Mouse (Mus musculus) thymus, postnatal 25 days (tissue): ENCODE results near the gene Il1r1.
"Not testable (repeated sequence)": the region's sequence is repeated elsewhere in the genome, so short reads cannot be mapped to it uniquely, and the experiment has no call there.

Experiments
- DNase-seq: peaks from one replicate; pipeline ENCODE4 v3.0.0; 2022

Gene Il1r1

DNA sequence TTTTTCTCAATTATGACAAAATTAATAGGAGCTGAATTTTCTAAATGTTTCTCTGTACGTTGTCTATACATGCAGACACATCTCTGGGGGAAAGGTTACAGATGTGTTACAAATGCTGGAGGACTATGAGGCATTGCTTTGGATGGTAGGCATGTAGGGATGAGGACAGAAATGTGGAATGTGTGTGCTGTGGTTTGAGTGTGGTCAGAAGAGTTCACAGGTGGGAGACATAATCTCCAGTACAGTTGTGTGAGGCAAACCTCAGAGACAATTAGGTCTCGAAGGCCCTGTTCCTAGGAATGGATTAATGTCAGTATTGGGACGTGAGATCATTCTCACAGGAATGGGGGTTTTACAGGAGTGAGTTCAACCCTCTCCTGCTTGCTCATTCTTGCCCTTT, 47.3 kb downstream of the Il1r1 start:
- no peak for DNase-seq

DNA sequence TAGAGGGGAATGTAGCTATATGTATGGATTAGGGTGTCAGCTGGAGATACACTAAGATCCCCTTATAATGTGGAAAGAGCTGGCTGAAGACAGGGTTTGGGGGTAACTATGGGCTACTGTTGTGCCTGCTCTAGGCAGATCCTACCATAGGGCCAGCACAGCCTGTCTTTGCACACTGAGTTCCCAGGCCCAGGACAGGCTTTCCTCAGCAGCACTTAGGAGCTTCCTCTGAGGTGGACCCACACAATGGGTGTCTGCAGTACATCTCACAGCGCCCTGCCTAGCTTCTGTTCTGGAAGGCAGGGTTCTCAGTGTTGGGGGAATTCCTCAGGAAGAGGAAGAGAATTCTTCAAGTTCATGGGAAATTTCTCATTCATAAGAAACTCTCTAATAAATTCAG, 48.6 kb downstream of the Il1r1 start:
- DNase-seq = no peak

DNA sequence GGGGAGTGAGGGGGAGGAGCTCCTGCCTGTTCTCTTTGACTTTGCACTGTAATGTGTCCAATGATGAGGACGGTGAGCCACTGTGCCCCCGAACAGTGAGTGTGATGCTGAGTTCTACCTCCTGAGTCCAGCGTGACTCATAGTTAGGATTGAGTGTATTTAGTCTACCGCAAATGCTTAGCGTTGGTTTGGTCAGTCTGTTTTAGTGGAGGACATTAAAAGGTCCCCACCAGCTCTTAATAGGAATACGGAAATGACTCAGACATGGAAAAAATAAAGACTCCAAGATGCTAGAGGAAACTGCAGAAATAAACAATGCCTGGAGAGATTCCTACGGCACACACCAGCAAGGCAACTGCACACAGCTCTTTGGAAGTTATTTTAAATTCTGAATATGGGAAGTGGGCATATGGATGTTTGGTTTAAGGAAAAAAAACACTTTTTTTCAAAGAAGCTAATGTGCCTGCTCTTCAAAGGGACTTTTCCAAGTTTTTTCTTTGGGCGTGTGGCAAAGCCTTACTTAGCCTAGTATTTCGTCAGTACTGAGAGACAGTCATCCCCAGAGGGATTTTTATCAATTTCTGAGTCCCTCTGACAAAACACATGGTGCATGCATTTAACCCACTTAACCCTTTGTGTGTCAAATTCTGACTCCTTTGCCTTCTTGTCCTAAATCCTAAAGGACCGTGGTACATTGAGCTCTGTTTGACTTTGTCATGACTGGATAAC, 50.6 kb downstream of the Il1r1 start:
- no peak for DNase-seq

DNA sequence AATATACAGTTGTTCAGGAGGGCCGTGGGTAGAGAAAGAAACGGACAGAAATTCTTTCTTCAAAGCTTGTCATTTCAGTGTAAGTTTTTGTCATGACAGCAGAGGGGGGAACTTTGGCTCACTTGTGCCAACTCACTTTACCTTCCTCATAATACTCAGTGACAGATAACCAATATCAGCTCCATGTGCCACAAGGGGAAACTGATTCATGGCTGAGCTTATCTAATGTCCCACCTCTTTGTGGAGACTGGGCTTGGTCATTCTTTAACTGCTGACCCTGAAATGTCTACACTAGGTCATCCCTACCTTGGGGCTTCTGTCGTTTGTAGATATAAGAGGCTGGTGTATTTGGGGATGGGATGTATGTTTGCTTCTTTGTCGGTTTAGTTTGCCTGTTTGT, 53.1 kb downstream of the Il1r1 start:
- no peak for DNase-seq

GRCm38 (mm10) chr1:40278720-40279119, 53.8 kb downstream of the Il1r1 start:
- no peak for DNase-seq

GRCm38 (mm10) chr1:40279182-40279743, 54.4 kb downstream of the Il1r1 start:
- DNase-seq = no peak

GRCm38 (mm10) chr1:40281950-40282349, 57.1 kb downstream of the Il1r1 start:
- no peak for DNase-seq

DNA sequence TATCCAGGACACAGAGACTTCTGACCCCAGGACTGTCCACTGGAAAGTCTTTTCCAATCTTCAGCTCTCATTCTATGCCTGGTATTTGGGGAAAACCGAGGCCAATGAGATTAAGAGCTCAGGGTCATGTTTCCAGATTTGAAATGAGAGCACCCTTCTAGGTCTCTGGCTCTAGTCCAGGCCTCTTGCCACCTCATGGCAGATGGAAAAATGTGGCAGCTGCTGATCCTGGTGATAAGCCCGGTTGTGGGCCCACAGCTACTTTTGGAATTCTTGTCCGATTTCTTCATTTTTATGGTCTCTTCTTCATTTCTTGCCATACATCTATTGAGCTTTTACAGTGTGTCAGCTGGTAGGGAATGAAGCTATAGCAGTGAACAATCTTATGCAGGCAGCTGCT, 57.5 kb downstream of the Il1r1 start:
- DNase-seq = no peak

GRCm38 (mm10) chr1:40283995-40284394, 59.1 kb downstream of the Il1r1 start:
- no peak for DNase-seq

GRCm38 (mm10) chr1:40290489-40291255, 65.8 kb downstream of the Il1r1 start:
- peak; percentile 7 for DNase-seq

- no peak for DNase-seq
Observed at GRCm38 (mm10) chr1:40292231-40292630, 67.4 kb downstream of the Il1r1 start.

GRCm38 (mm10) chr1:40293891-40294290, 69.0 kb downstream of the Il1r1 start:
- no peak for DNase-seq

DNA sequence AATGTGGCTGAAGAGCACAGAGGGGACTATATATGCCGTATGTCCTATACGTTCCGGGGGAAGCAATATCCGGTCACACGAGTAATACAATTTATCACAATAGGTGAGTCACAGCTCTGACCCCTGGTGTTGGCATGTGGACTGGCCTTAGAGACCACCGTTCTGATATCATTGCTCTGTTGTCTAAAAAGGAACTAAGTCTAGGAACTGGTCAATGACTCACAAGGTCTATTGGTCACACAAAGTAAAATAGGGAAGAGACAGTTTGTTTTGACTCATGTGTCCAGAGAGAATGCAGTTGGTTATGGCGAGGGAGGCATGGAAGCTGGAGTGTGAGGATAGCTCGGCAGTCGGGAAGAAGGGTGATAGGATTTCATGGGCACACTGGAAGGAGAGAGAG, 69.9 kb downstream of the Il1r1 start:
- DNase-seq = no peak

- DNase-seq = no peak
Observed at GRCm38 (mm10) chr1:40298053-40298452, 73.2 kb downstream of the Il1r1 start.

GRCm38 (mm10) chr1:40303179-40303866, 78.4 kb downstream of the Il1r1 start:
- no peak for DNase-seq

DNA sequence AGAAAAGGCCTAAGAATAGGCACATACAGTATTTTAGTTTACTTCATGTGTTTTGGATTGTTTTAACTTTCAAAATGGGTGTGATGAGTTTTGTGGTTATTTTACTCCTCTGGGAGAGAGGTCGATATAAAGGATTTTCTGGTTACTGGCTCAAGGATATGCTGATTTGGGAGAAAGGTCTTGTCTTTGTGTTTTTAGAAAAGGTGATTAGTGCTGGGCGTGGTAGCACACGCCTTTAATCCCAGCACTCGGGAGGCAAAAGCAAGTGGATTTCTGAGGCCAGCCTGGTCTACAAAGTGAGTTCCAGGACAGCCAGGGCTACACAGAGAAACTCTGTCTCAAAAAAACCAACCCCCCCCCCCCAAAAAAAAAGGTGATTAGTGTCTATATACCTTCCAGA, 79.4 kb downstream of the Il1r1 start:
- DNase-seq = not testable (repeated sequence)

GRCm38 (mm10) chr1:40306111-40306510, 81.2 kb downstream of the Il1r1 start:
- DNase-seq = no peak

DNA sequence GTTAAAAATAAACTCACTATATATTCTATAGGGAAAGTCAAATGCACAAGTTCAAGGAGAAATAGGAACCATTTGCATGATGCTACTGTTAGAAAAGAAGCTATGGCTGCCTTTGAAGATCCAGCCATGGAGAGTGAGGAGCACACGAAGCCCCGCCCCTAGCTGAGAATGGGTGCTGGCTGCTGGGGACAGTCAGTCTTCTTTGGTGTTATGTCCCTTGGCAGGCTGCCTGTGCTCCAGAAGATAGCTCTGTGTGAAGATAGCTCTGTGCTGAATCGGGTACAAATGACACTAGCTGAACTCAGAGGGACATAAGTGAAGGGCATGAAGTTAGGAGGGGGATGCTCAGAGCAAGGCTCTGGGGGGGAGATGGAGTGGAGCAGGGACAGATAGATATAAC, 86.2 kb downstream of the Il1r1 start:
- no peak for DNase-seq

GRCm38 (mm10) chr1:40311625-40312024, 86.7 kb downstream of the Il1r1 start:
- no peak for DNase-seq

GRCm38 (mm10) chr1:40314016-40314415, 89.1 kb downstream of the Il1r1 start:
- no peak for DNase-seq

DNA sequence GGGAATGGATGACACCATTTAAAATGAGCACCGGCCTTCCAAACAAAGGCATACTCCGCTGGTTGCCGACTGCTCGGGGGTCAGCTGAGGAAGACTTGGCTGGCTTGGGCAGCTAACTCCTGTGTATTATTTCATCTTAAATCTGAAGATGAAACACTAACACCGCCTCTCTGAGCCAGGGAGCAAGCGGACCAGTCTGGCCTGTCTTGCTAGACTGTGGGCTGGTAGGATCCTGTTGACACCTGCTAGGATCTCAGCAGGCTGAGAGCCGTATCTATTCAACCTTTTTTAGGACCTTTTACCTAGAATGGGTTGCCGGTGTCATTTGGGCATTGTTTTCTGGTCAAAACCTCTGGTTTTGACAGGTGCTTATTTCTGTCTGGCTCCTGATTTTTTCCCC, 92.8 kb downstream of the Il1r1 start:
- no peak for DNase-seq

- no peak for DNase-seq
Observed at GRCm38 (mm10) chr1:40321824-40322223, 96.9 kb downstream of the Il1r1 start.

DNA sequence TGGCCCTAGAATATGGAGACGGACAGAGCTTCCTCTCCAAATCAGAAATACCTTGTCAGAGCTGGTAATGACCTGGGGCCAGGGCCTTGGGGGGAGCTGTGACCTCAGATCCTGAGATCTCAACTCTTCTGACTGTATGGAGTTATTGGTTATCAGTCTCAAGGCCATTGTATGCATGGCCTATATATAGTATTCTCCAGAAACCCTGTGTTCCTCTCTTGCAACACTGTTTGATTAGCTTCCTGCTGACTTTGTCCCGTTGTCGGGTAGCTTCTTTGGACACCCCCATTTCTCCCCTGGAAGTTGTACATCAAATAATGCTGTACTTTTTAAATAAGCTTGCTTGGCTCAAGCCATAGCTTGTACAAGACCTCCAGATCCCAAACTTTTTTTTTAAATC, 97.7 kb downstream of the Il1r1 start:
- DNase-seq = no peak

GRCm38 (mm10) chr1:40324457-40324856, 99.6 kb downstream of the Il1r1 start, which contains the start of gene Il1rl2:
Gene Il1rl2 (plus strand): TSS chr1:40324610.
- peak; percentile 45 for DNase-seq
